Mouse (Mus musculus) liver, postnatal 0 days (tissue): ENCODE measurements around the gene Them4.

Experiments used
- CTCF ChIP-seq: sonication (generic); IDR thresholded peaks from 2 replicates; pipeline ENCODE4 v1.5.1; 2016; ENCODE audit warnings: antibody characterized with exemption, low read depth
- EP300 ChIP-seq: IDR thresholded peaks from 2 replicates; pipeline ENCODE4 v1.6.1; 2016; ENCODE audit warnings: antibody characterized with exemption, low read depth, mild to moderate bottlenecking

DNA sequence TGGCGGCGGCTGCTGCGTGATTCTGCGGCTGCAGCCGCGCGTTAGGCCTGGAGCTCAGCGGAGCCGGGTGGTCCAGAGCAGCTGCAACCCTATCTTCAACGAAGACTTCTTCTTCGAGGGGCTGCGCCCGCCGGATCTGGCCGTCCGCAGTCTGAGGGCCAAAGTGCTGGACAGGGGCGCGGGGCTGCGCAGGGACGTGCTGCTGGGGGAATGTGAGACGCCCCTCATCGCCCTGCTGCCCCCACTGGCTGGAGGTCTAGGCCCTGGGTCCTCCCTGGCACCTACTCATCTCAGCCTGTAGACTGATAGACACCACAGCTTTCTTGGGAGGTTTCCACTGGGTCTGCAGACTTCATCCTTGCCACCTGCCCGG is 54.3 kb downstream of the Them4 start:
- no peak for TF ChIP-seq CTCF
- no peak for TF ChIP-seq EP300
